Mouse (Mus musculus) naive thymus-derived CD4-positive, alpha-beta T cell, adult 2 months (primary cell): ENCODE measurements at regions not wholly inside any gene's neighbourhood (a gene's known extent, or its start where the extent isn't known, plus 50 kb on each side); places are given as distances from the start of the nearest gene placed in this dataset.

Experiments
- DNase-seq: peaks from one replicate; pipeline ENCODE4 v3.0.0-alpha.2; 2011; ENCODE audit warnings: low read depth

GRCm38 (mm10) chr10:15592161-15592560 is 874.1 kb upstream of the Gje1 start:
- no peak for DNase-seq

- DNase-seq: no peak
Measured at GRCm38 (mm10) chr10:15586081-15586480, 868.1 kb upstream of the Gje1 start.

GRCm38 (mm10) chr10:15564119-15564518 is 846.1 kb upstream of the Gje1 start:
- DNase-seq: no peak

GRCm38 (mm10) chr10:15553407-15554064 is 835.5 kb upstream of the Gje1 start:
- DNase-seq: no peak

GRCm38 (mm10) chr10:15541797-15542350 is 823.9 kb upstream of the Gje1 start:
- DNase-seq: no peak

- no peak for DNase-seq
Measured at GRCm38 (mm10) chr10:15540780-15541426, 822.9 kb upstream of the Gje1 start.

- no peak for DNase-seq
Measured at GRCm38 (mm10) chr10:15536053-15536452, 818.0 kb upstream of the Gje1 start.

- DNase-seq: no peak
Measured at GRCm38 (mm10) chr10:15487367-15487766, 769.4 kb upstream of the Gje1 start.

GRCm38 (mm10) chr10:15443281-15443680 is 725.3 kb upstream of the Gje1 start:
- DNase-seq: no peak

GRCm38 (mm10) chr10:15441216-15441615 is 723.2 kb upstream of the Gje1 start:
- DNase-seq: no peak

GRCm38 (mm10) chr10:15426746-15427145 is 708.7 kb upstream of the Gje1 start:
- no peak for DNase-seq

GRCm38 (mm10) chr10:15406211-15406610 is 688.2 kb upstream of the Gje1 start:
- DNase-seq: no peak

GRCm38 (mm10) chr10:15405706-15406105 is 687.7 kb upstream of the Gje1 start:
- no peak for DNase-seq

GRCm38 (mm10) chr10:15399964-15400363 is 682.0 kb upstream of the Gje1 start:
- no peak for DNase-seq

- no peak for DNase-seq
Measured at GRCm38 (mm10) chr10:15397114-15397513, 679.1 kb upstream of the Gje1 start.

- no peak for DNase-seq
Measured at GRCm38 (mm10) chr10:15395295-15395694, 677.3 kb upstream of the Gje1 start.

- DNase-seq: peak; percentile 2
Measured at GRCm38 (mm10) chr10:15392027-15392816, 674.2 kb upstream of the Gje1 start.

- no peak for DNase-seq
Measured at GRCm38 (mm10) chr10:15373571-15373970, 655.6 kb upstream of the Gje1 start.
